Mouse (Mus musculus): ENCODE measurements around the gene Clec4d. TPM values are rescaled to one million over a fixed set of nuclear protein-coding genes. Genes with fewer than 3 reads are reported as not detected.

The Clec4d gene
- polyA plus RNA-seq (2012; ENCODE audit: low replicate concordance) = 0.14 TPM in 1 of 2 replicates, not detected in the other

DNA sequence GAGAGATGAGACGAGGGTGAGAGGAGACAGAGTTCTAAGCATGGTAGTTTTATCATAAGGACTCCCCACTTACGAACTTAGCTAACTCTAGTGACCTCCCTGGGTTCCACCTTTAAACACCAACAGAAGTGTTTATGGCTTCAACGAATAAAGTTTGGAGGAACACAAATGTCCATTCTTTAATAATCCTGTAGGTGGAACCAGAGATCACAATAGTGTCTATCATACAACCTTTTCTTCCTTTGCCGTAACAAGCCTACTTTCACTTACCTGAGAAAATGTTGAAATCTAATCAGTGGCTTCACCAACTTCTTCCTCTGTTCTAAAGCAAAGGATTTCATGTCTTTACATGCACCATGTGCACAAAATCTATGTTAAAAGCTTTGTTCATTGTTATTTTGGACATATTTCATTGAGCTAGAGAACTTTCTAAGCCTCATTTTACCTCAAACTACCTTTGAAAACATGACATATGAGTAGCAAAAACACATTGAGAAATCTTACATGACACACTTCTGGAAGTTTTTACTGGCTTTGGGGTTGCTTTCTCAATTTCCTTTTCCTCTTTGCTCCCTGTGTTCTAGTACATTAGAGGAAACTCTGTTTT lies at the start of gene Clec4d:
Clec4d (plus strand) TSS at position 557 of the 607 bp plus-strand sequence.

DNA sequence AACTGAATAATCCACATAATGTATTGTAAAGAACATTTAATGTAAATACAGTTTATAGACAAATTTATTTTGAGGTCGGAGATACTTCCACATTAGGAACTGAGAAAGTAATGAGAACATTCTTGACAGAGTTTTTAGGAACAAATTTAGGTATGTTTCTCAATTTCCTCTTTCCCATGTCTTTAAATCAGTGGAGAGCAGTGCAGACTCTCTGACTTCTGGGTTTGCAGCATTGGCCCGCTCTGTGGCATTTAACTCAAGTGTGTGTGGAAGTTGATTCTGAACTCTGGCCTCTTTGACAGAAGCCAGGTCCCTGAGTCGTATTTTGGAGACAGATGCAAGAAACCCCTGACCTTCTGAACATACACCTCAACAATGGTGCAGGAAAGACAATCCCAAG lies 32.3 kb upstream of the Clec4d start, which contains the start of gene Clec4n:
Clec4n (plus strand) TSS at position 200 of the 400 bp plus-strand sequence.

DNA sequence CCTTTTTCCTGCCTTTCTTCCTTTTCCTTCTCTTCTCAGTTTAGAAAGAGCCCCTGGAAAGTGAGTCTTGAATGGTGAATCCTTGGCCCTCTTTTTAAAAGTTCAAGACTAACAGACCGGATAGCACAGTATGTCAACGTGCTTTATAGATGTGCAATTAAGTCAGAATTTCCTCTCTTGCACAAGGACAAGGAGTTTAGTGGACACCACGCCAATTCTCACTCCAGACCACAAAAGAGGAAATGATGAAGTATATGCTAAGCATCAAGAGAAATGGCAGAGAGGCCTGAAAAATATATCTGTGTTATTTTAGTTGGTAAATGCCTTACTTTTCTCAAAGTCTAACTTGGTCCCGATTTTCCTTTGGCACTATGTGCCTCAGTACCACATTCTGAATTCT lies 27.8 kb downstream of the Clec4d start, which contains the start of gene Clec4e:
Clec4e (minus strand) TSS at position 118 of the 400 bp plus-strand sequence.

DNA sequence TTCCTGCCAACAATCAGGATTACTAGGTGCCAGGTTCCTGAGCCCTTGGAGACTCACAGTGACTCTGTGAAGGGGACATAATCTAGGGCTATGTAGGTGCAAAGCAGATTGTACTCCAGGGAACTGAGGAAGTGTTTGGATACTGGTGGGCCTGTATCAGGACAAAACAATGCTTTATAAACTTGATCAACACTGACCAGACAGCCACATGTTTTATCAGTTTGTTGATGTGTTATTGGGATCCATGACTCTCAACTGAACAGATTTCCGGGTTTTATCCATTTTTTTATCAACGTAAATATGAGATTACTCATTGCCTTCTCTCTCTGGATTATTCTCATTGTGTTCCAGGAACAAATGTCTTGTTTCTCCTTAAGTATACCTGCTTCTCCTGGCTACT lies 46.1 kb downstream of the Clec4d start, which contains the start of gene Vmn2r19:
Vmn2r19 (plus strand) TSS at position 301 of the 400 bp plus-strand sequence.

Other genes with a start within 250 kb of the Clec4d start
- not detected in 2 replicates for gene Clec4b1, start 212.1 kb upstream of the Clec4d start, polyA plus RNA-seq (2012; ENCODE audit: low replicate concordance)
- gene Clec4a2, start 155.7 kb upstream of the Clec4d start, polyA plus RNA-seq (2012; ENCODE audit: low replicate concordance) = 2.3 and 3.5 TPM in 2 replicates
- not detected in 2 replicates for gene Clec4b2, start 89.2 kb upstream of the Clec4d start, polyA plus RNA-seq (2012; ENCODE audit: low replicate concordance)
- 2.4 TPM in 1 of 2 replicates, not detected in the other for gene Clec4n, start 32.3 kb upstream of the Clec4d start, polyA plus RNA-seq (2012; ENCODE audit: low replicate concordance)
- 0.13 TPM in 1 of 2 replicates, not detected in the other for gene Clec4e, start 27.8 kb downstream of the Clec4d start, polyA plus RNA-seq (2012; ENCODE audit: low replicate concordance)
- gene Vmn2r19, start 46.2 kb downstream of the Clec4d start, polyA plus RNA-seq (2012; ENCODE audit: low replicate concordance) = not detected in 2 replicates
- 0.01 TPM in 1 of 2 replicates, not detected in the other for gene Vmn2r20, start 156.0 kb downstream of the Clec4d start, polyA plus RNA-seq (2012; ENCODE audit: low replicate concordance)

Measured in leukemia stem cell, adult 10-12 weeks (primary cell).